ENCODE assay signal across 10 mouse cellular contexts in the genomic region with DNA sequence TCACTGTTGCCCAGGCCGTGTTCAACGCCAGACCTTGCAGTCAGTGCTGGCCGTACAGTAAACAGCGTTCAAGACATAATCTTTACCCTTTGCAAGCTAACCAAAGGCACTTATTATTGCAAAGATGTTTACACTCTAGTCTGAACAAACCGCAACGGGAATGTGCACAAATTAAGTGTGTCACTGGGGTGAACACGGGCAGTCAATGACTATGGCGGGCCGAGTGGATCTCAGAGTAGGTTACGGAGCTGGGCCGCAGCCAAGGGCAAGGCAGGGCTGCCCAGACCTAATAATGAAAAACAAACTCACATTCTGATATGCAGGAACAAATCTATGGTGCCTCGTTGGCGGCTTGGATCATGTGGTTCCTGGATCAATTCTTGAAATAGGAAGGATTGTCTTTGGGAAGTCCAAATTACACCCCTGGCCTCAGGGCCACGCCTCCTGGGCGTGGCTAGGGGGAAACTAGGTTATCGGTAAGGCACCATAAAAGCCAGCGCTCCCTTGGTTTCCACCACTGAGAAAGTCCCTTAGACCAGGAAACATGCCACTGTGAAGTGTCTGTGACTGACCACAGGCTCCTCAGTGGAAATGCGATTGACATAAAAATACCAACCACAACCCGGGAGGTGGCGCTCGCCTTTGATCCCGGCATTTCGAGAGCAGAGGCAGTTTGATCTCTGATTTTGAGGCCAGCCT. TPM values are rescaled to one million over a fixed set of nuclear protein-coding genes. Genes with fewer than 3 reads are reported as not detected.
DNase-seq lines count a peak whose midpoint lies in the region; ATAC-seq and TF ChIP-seq lines count a peak whose summit lies in the region.
"Had no signal": no experiment of that assay in that cellular context is flagged by ENCODE, and none has a peak within 500 bp of the region (broad histone marks: within the 10 kb centered on the region; RNA-seq: fewer than 3 reads in every experiment).

No protein-coding gene starts in this region.

- H3K36me3 ChIP-seq in liver, postnatal 0 days (replicated peaks; ENCODE audit: insufficient read depth, low read length) = no peaks in the 10 kb centered on the region
- H3K36me3 ChIP-seq in midbrain, embryonic 10.5 days = no peaks in the 10 kb centered on the region

- intact Hi-C loops in left cerebral cortex, adult 2 months (cut with DNase I) = no loop called here

- H3K9me3 ChIP-seq in liver, postnatal 0 days (ENCODE audit: low read length) = no peaks in the 10 kb centered on the region
- no peaks in the 10 kb centered on the region for H3K9me3 ChIP-seq in midbrain, embryonic 10.5 days (replicated peaks)

- WGBS in liver, postnatal 0 days (ENCODE audit: insufficient replicate concordance) = 41% methylated on average over 23 of the region's 23 CpGs
- 62% methylated on average over 23 of the region's 23 CpGs for WGBS in midbrain, embryonic 10.5 days

- peak; percentile 59 for ATAC-seq in liver, postnatal 0 days

- peak overlapping the region; percentile 96 for H3K27ac ChIP-seq in liver, postnatal 0 days (ENCODE audit: low read depth)
- no peak overlapping the region for H3K27ac ChIP-seq in left cerebral cortex, adult 2 months
- no peak overlapping the region for H3K27ac ChIP-seq in midbrain, embryonic 10.5 days (replicated peaks)
- H3K27ac ChIP-seq: macrophage had no signal

- peak overlapping the region; percentile 64 for H3K4me2 ChIP-seq in liver, postnatal 0 days (ENCODE audit: low read depth, low read length)

- peak; percentile 50; the same call in 1 of the 2 replicates for TF ChIP-seq EP300 in liver, postnatal 0 days (IDR thresholded peaks at IDR 0.05; ENCODE audit: low read depth)

- peak overlapping the region; percentile 58 for H3K9ac ChIP-seq in liver, postnatal 0 days (replicated peaks)

- H3K4me1 ChIP-seq in liver, postnatal 0 days (ENCODE audit: insufficient read depth) = peaks cover 14% of the 10 kb centered on the region
- H3K4me1 ChIP-seq in midbrain, embryonic 10.5 days = peaks cover 5% of the 10 kb centered on the region; the same call in 1 of the 2 replicates

- H3K4me3 ChIP-seq in liver, postnatal 0 days (ENCODE audit: low read depth, low read length) = peak overlapping the region; percentile 25
- no peak overlapping the region for H3K4me3 ChIP-seq in left cerebral cortex, adult 2 months
- no peak overlapping the region for H3K4me3 ChIP-seq in midbrain, embryonic 10.5 days

- no peaks in the 10 kb centered on the region for H3K27me3 ChIP-seq in liver, postnatal 0 days (ENCODE audit: insufficient read depth, low read length)
- no peaks in the 10 kb centered on the region for H3K27me3 ChIP-seq in midbrain, embryonic 10.5 days (ENCODE audit: low read depth, poor library complexity, severe bottlenecking)

- peak; percentile 53 for TF ChIP-seq CTCF in liver, postnatal 0 days (IDR thresholded peaks at IDR 0.05; ENCODE audit: low read depth)
- TF ChIP-seq CTCF in left cerebral cortex, adult 2 months (IDR thresholded peaks at IDR 0.05) = no peak; the same call in 1 of the 2 replicates

- peak; percentile 44 for DNase-seq in adrenal gland, postnatal 14 days
- no peak for DNase-seq in adrenal gland, adult 2 months
- DNase-seq in urinary bladder, postnatal 14 days (ENCODE audit: low spot score) = peak; percentile 26
- DNase-seq in urinary bladder, postnatal 36 days (ENCODE audit: low spot score in 2 of 2) = no peak
- peak; percentile 84 for DNase-seq in liver, postnatal 0 days
- no peak for DNase-seq in left cerebral cortex, adult 2 months (ENCODE audit: extremely low spot score in 1 of 2, low spot score in 2 of 2)
- no peak for DNase-seq in midbrain, embryonic 10.5 days (ENCODE audit: low spot score)
- no peak for DNase-seq in natural killer cell, adult 2 months (ENCODE audit: low spot score in 2 of 2)
- DNase-seq: right cerebral cortex, postnatal 25 days had no signal

RNA-seq across cellular contexts. Expression of gene Fabp3, which starts 13.2 kb away (rescaled TPM):
- 185 and 345 TPM in 2 replicates for total RNA-seq in adrenal gland, postnatal 14 days (2021)
- 100 to 1,000 TPM in 1 of 2 experiments, 10 to 100 TPM in 1; 51.1 to 150 TPM for total RNA-seq in adrenal gland, adult 2 months (2021)
- 19.0 and 24.8 TPM in 2 replicates for polyA plus RNA-seq in adrenal gland, adult 2 months (2012; rRNA removed)
- 1.3 and 26.0 TPM in 2 replicates for polyA plus RNA-seq in liver, postnatal 0 days (2015; fragmentation: Nextera tagmentation; extraction: Ambion mirVana)
- total RNA-seq in left cerebral cortex, adult 2 months (2021) = 100 to 1,000 TPM; 124 to 126 TPM
- polyA plus RNA-seq in midbrain, embryonic 10.5 days (2016; fragmentation: Nextera tagmentation; extraction: Ambion mirVana) = 7.2 and 11.0 TPM in 2 replicates

RNA-seq across cellular contexts. Expression of gene Gm10570, which starts 13.3 kb away (rescaled TPM):
- 1.5 TPM in 1 of 2 replicates, not detected in the other for total RNA-seq in adrenal gland, postnatal 14 days (2021)
- total RNA-seq in adrenal gland, adult 2 months (2021) = not detected
- 0.34 and 0.64 TPM in 2 replicates for polyA plus RNA-seq in adrenal gland, adult 2 months (2012; rRNA removed)
- polyA plus RNA-seq in liver, postnatal 0 days (2015; fragmentation: Nextera tagmentation; extraction: Ambion mirVana) = not detected in 2 replicates
- 1 to 10 TPM; 1.0 to 2.3 TPM for total RNA-seq in left cerebral cortex, adult 2 months (2021)
- not detected in 2 replicates for polyA plus RNA-seq in midbrain, embryonic 10.5 days (2016; fragmentation: Nextera tagmentation; extraction: Ambion mirVana)
- polyA plus RNA-seq: macrophage had no signal

RNA-seq across cellular contexts. Expression of gene Serinc2, which starts 16.2 kb away (rescaled TPM):
- 0.98 and 2.2 TPM in 2 replicates for total RNA-seq in adrenal gland, postnatal 14 days (2021)
- total RNA-seq in adrenal gland, adult 2 months (2021) = 1 to 10 TPM in 1 of 2 experiments, under 1 TPM in 1; 0.93 to 1.0 TPM
- 6.2 and 7.1 TPM in 2 replicates for polyA plus RNA-seq in adrenal gland, adult 2 months (2012; rRNA removed)
- 3.4 and 4.4 TPM in 2 replicates for polyA plus RNA-seq in liver, postnatal 0 days (2015; fragmentation: Nextera tagmentation; extraction: Ambion mirVana)
- total RNA-seq in left cerebral cortex, adult 2 months (2021) = 10 to 100 TPM in 1 of 2 experiments, 1 to 10 TPM in 1; 6.5 to 11.9 TPM
- 40.1 and 59.3 TPM in 2 replicates for polyA plus RNA-seq in midbrain, embryonic 10.5 days (2016; fragmentation: Nextera tagmentation; extraction: Ambion mirVana)
- polyA plus RNA-seq: macrophage had no signal

Comparison
In these comparisons a context has a peak if more than half of its experiments do, and no peak if none do; other contexts are left out.
1. DNase-seq: peak in adrenal gland, postnatal 14 days (single experiment), urinary bladder, postnatal 14 days (single experiment) and liver, postnatal 0 days (single experiment); none in adrenal gland, adult 2 months (single experiment), urinary bladder, postnatal 36 days (0 of 2), left cerebral cortex, adult 2 months (0 of 2), midbrain, embryonic 10.5 days (single experiment) and natural killer cell, adult 2 months (0 of 2).